Comparison of ENCODE assay signal across 11 mouse cellular contexts in genomic region chr13:63555885-63556284, GRCm38 (mm10). TPM values are rescaled to one million over a fixed set of nuclear protein-coding genes. Genes with fewer than 3 reads are reported as not detected.
A peak's percentile ranks its signal among the peaks of the same experiment; 100 is the strongest.
DNase-seq lines count a peak whose midpoint lies in the region; ATAC-seq and TF ChIP-seq lines count a peak whose summit lies in the region.
"Had no signal": no experiment of that assay in that cellular context is flagged by ENCODE, and none has a peak within 500 bp of the region (broad histone marks: within the 10 kb centered on the region; RNA-seq: fewer than 3 reads in every experiment).

No protein-coding gene starts in this region.

- peaks cover 47% of the 10 kb centered on the region for H3K27me3 ChIP-seq in forebrain, embryonic 10.5 days (ENCODE audit: poor library complexity, severe bottlenecking)
- peaks cover 5% of the 10 kb centered on the region for H3K27me3 ChIP-seq in forebrain, embryonic 15.5 days
- no peaks in the 10 kb centered on the region for H3K27me3 ChIP-seq in ES-Bruce4 (ENCODE audit: control insufficient read depth, insufficient read depth, low read length, poor library complexity, severe bottlenecking)
- no peaks in the 10 kb centered on the region for H3K27me3 ChIP-seq in hindbrain, embryonic 15.5 days
- no peaks in the 10 kb centered on the region for H3K27me3 ChIP-seq in midbrain, embryonic 14.5 days (ENCODE audit: control insufficient read depth, insufficient read depth, low read length)
- H3K27me3 ChIP-seq: Patski had no signal

- no peak for ATAC-seq in forebrain, embryonic 15.5 days (replicated peaks)
- ATAC-seq in hindbrain, embryonic 15.5 days (ENCODE audit: low FRiP score, low read depth), result no peak
- ATAC-seq in midbrain, embryonic 14.5 days (ENCODE audit: low FRiP score, low TSS enrichment), result no peak
- ATAC-seq: Patski had no signal

- H3K9ac ChIP-seq in forebrain, embryonic 15.5 days (replicated peaks), result no peak overlapping the region
- peak overlapping the region; percentile 22; the same call in 1 of the 2 replicates for H3K9ac ChIP-seq in ES-Bruce4 (ENCODE audit: low read depth, poor library complexity, severe bottlenecking)
- H3K9ac ChIP-seq in hindbrain, embryonic 15.5 days, result no peak overlapping the region
- H3K9ac ChIP-seq in midbrain, embryonic 14.5 days (replicated peaks; ENCODE audit: low read length), result no peak overlapping the region

- H3K36me3 ChIP-seq in forebrain, embryonic 10.5 days (replicated peaks), result peaks cover 34% of the 10 kb centered on the region
- H3K36me3 ChIP-seq in forebrain, embryonic 15.5 days, result no peaks in the 10 kb centered on the region
- peaks cover 25% of the 10 kb centered on the region for H3K36me3 ChIP-seq in ES-Bruce4 (ENCODE audit: control insufficient read depth, insufficient read depth, low read length, poor library complexity, severe bottlenecking)
- no peaks in the 10 kb centered on the region for H3K36me3 ChIP-seq in hindbrain, embryonic 15.5 days
- H3K36me3 ChIP-seq in midbrain, embryonic 14.5 days (ENCODE audit: control insufficient read depth, insufficient read depth, low read length), result no peaks in the 10 kb centered on the region

- peak overlapping the region; percentile 36 for H3K4me3 ChIP-seq in forebrain, embryonic 10.5 days
- H3K4me3 ChIP-seq in forebrain, embryonic 15.5 days, result no peak overlapping the region
- H3K4me3 ChIP-seq in ES-Bruce4 (ENCODE audit: low read depth, low read length), result peak overlapping the region; percentile 11; the same call in 1 of the 2 replicates
- no peak overlapping the region for H3K4me3 ChIP-seq in hindbrain, embryonic 15.5 days
- no peak overlapping the region for H3K4me3 ChIP-seq in midbrain, embryonic 14.5 days (replicated peaks; ENCODE audit: low read depth, low read length)
- H3K4me3 ChIP-seq: left cerebral cortex, adult 2 months had no signal

- TF ChIP-seq POLR2A in ES-Bruce4 (IDR thresholded peaks at IDR 0.05; ENCODE audit: insufficient read depth, low read length), result no peak

- H3K4me1 ChIP-seq in forebrain, embryonic 10.5 days, result peaks cover 100% of the 10 kb centered on the region
- H3K4me1 ChIP-seq in forebrain, embryonic 15.5 days, result peaks cover 80% of the 10 kb centered on the region
- H3K4me1 ChIP-seq in ES-Bruce4 (ENCODE audit: control insufficient read depth, insufficient read depth, low read length), result peaks cover 8% of the 10 kb centered on the region
- peaks cover 96% of the 10 kb centered on the region for H3K4me1 ChIP-seq in hindbrain, embryonic 15.5 days (replicated peaks)
- peaks cover 60% of the 10 kb centered on the region for H3K4me1 ChIP-seq in midbrain, embryonic 14.5 days (ENCODE audit: control insufficient read depth, insufficient read depth, low read length)

- DNase-seq in forebrain, embryonic 10.5 days (ENCODE audit: extremely low spot score, low spot score), result no peak
- no peak for DNase-seq in midbrain, embryonic 14.5 days
- DNase-seq in thymus, adult 18-20 months, result no peak
- DNase-seq in adrenal gland, postnatal 4 days (ENCODE audit: low spot score in 2 of 2), result no peak
- DNase-seq in cerebellum, adult 18-20 months, result no peak
- DNase-seq: kidney, adult 18-20 months had no signal

- no peaks in the 10 kb centered on the region for H3K9me3 ChIP-seq in forebrain, embryonic 10.5 days
- H3K9me3 ChIP-seq in forebrain, embryonic 15.5 days, result no peaks in the 10 kb centered on the region
- no peaks in the 10 kb centered on the region for H3K9me3 ChIP-seq in ES-Bruce4 (replicated peaks; ENCODE audit: control insufficient read depth, insufficient read depth, low read length, poor library complexity, severe bottlenecking)
- no peaks in the 10 kb centered on the region for H3K9me3 ChIP-seq in hindbrain, embryonic 15.5 days
- no peaks in the 10 kb centered on the region for H3K9me3 ChIP-seq in midbrain, embryonic 14.5 days (ENCODE audit: control insufficient read depth, low read length)

- H3K27ac ChIP-seq in forebrain, embryonic 10.5 days, result peak overlapping the region; percentile 83
- H3K27ac ChIP-seq in forebrain, embryonic 15.5 days (replicated peaks), result no peak overlapping the region
- H3K27ac ChIP-seq in ES-Bruce4 (ENCODE audit: insufficient read depth, low read length), result no peak overlapping the region
- 0 out of 2 replicates have a peak overlapping the region, but pooled peaks have one; percentile 42 for H3K27ac ChIP-seq in hindbrain, embryonic 15.5 days (replicated peaks)
- H3K27ac ChIP-seq in midbrain, embryonic 14.5 days (replicated peaks; ENCODE audit: low read depth, low read length), result no peak overlapping the region
- H3K27ac ChIP-seq: left cerebral cortex, adult 2 months had no signal

- WGBS in forebrain, embryonic 10.5 days, result 32% methylated on average over 5 of the region's 5 CpGs
- WGBS in forebrain, embryonic 15.5 days, result 35% methylated on average over 5 of the region's 5 CpGs
- WGBS in hindbrain, embryonic 15.5 days, result 32% methylated on average over 5 of the region's 5 CpGs
- WGBS in midbrain, embryonic 14.5 days, result 41% methylated on average over 5 of the region's 5 CpGs

- H3K4me2 ChIP-seq in forebrain, embryonic 15.5 days (replicated peaks), result no peak overlapping the region
- H3K4me2 ChIP-seq in hindbrain, embryonic 15.5 days, result peak overlapping the region; percentile 21
- peak overlapping the region; percentile 32 for H3K4me2 ChIP-seq in midbrain, embryonic 14.5 days (ENCODE audit: low read length)

- no peak for TF ChIP-seq CTCF in ES-Bruce4 (IDR thresholded peaks at IDR 0.05; ENCODE audit: low read depth, low read length)

- no peak for TF ChIP-seq EP300 in ES-Bruce4 (IDR thresholded peaks at IDR 0.05; ENCODE audit: insufficient read depth, low read depth, low read length)

RNA-seq across cellular contexts. Expression of gene Ptch1, which starts 17.5 kb away (rescaled TPM):
- polyA plus RNA-seq in forebrain, embryonic 10.5 days (2016; fragmentation: Nextera tagmentation; extraction: Ambion mirVana), result 21.0 and 23.6 TPM in 2 replicates
- 9.0 and 10.2 TPM in 2 replicates for polyA plus RNA-seq in forebrain, embryonic 15.5 days (2015; fragmentation: Nextera tagmentation; extraction: Ambion mirVana)
- polyA plus RNA-seq in ES-Bruce4 (2011; ENCODE audit: insufficient read depth, insufficient read length, low read depth, missing spikeins), result 45.5 and 48.8 TPM in 2 replicates
- 16.3 and 16.6 TPM in 2 replicates for polyA plus RNA-seq in hindbrain, embryonic 15.5 days (2015; fragmentation: Nextera tagmentation; extraction: Ambion mirVana)
- 17.4 and 17.8 TPM in 2 replicates for polyA plus RNA-seq in midbrain, embryonic 14.5 days (2014; fragmentation: Nextera tagmentation; extraction: Ambion mirVana)
- total RNA-seq in adrenal gland, postnatal 4 days (2021), result 10 to 100 TPM; 80.5 to 82.9 TPM

RNA-seq across cellular contexts. Expression of gene Fancc, which starts 58.8 kb away (rescaled TPM):
- 22.4 and 23.9 TPM in 2 replicates for polyA plus RNA-seq in forebrain, embryonic 10.5 days (2016; fragmentation: Nextera tagmentation; extraction: Ambion mirVana)
- 13.2 and 14.5 TPM in 2 replicates for polyA plus RNA-seq in forebrain, embryonic 15.5 days (2015; fragmentation: Nextera tagmentation; extraction: Ambion mirVana)
- polyA plus RNA-seq in ES-Bruce4 (2011; ENCODE audit: insufficient read depth, insufficient read length, low read depth, missing spikeins), result 13.3 and 16.2 TPM in 2 replicates
- polyA plus RNA-seq in hindbrain, embryonic 15.5 days (2015; fragmentation: Nextera tagmentation; extraction: Ambion mirVana), result 15.5 and 17.6 TPM in 2 replicates
- 12.6 and 18.1 TPM in 2 replicates for polyA plus RNA-seq in midbrain, embryonic 14.5 days (2014; fragmentation: Nextera tagmentation; extraction: Ambion mirVana)
- 10 to 100 TPM; 17.1 to 18.9 TPM for total RNA-seq in adrenal gland, postnatal 4 days (2021)

Comparison
In these comparisons a context has a peak if more than half of its experiments do, and no peak if none do; other contexts are left out.
1. H3K27ac ChIP-seq: peak in forebrain, embryonic 10.5 days (single experiment) and hindbrain, embryonic 15.5 days (single experiment); none in forebrain, embryonic 15.5 days (single experiment), ES-Bruce4 (single experiment) and midbrain, embryonic 14.5 days (single experiment).
2. H3K4me3 ChIP-seq: peak in forebrain, embryonic 10.5 days (single experiment) and ES-Bruce4 (single experiment); none in forebrain, embryonic 15.5 days (single experiment), hindbrain, embryonic 15.5 days (single experiment) and midbrain, embryonic 14.5 days (single experiment).